Mouse (Mus musculus) ES-E14 (cell line): Measurements from ENCODE around the gene Prss57. TPM values are rescaled to one million over a fixed set of nuclear protein-coding genes. Genes with fewer than 3 reads are reported as not detected.

Experiments
- DNase-seq: peaks from one replicate; pipeline ENCODE4 v3.0.0-alpha.2; 2013; ENCODE audit warnings: low read depth, low spot score
- H3K27ac ChIP-seq: 2 replicates; pipeline ENCODE4 v1.5.1; 2012; ENCODE audit warnings: low read depth, mild to moderate bottlenecking, low read length, moderate library complexity, mixed read lengths; ENCODE audit not compliant: poor library complexity, insufficient read depth, severe bottlenecking
- H3K36me3 ChIP-seq: 2 replicates; pipeline ENCODE4 v1.6.1; 2012; ENCODE audit warnings: mild to moderate bottlenecking, low read length, moderate library complexity, mixed read lengths; ENCODE audit not compliant: control insufficient read depth, poor library complexity, insufficient read depth, severe bottlenecking
- H3K4me1 ChIP-seq, 2 experiments: fragments of 150-350 bp in 1 of 2; sonication (generic) in 1 of 2; 2 replicates each; pipeline ENCODE4 v1.6.1; 2012; ENCODE audit warnings: low read length in 2 of 2, mild to moderate bottlenecking in 1 of 2, mixed read lengths in 1 of 2; ENCODE audit not compliant: control insufficient read depth in 2 of 2, insufficient read depth in 2 of 2, poor library complexity in 1 of 2
- H3K4me3 ChIP-seq, 2 experiments: fragments of 150-350 bp in 1 of 2; sonication (generic) in 1 of 2; 2 replicates each; pipeline ENCODE4 v1.5.1; 2012; ENCODE audit warnings: low read length in 2 of 2, low read depth in 1 of 2, mild to moderate bottlenecking in 1 of 2, mixed read lengths in 1 of 2; ENCODE audit not compliant: insufficient read depth in 1 of 2, poor library complexity in 1 of 2, severe bottlenecking in 1 of 2
- H3K9ac ChIP-seq: 2 replicates; pipeline ENCODE4 v1.6.1; 2012; ENCODE audit warnings: low read depth, mild to moderate bottlenecking, low read length, mixed read lengths; ENCODE audit not compliant: poor library complexity, insufficient read depth, severe bottlenecking
- H3K9me3 ChIP-seq: fragments of 150-350 bp; sonication (generic); 2 replicates; pipeline ENCODE4 v1.6.1; 2012; ENCODE audit warnings: low read depth, mild to moderate bottlenecking, low read length; ENCODE audit not compliant: control insufficient read depth, insufficient read depth
- CHD2 ChIP-seq: IDR thresholded peaks from 2 replicates; pipeline ENCODE4 v1.6.1; 2014; ENCODE audit warnings: mild to moderate bottlenecking, low read depth, low read length, inconsistent platforms
- HCFC1 ChIP-seq: IDR thresholded peaks from 2 replicates; pipeline ENCODE4 v1.6.1; 2012; ENCODE audit warnings: low read length, inconsistent platforms, borderline replicate concordance; ENCODE audit not compliant: insufficient read depth
- MAFK ChIP-seq: IDR thresholded peaks from 2 replicates; pipeline ENCODE4 v1.6.1; 2014; ENCODE audit warnings: mild to moderate bottlenecking, low read depth, low read length, inconsistent platforms; ENCODE audit not compliant: insufficient read depth
- ZC3H11A ChIP-seq: IDR thresholded peaks from 2 replicates; pipeline ENCODE4 v1.6.1; 2012; ENCODE audit warnings: low read depth, mild to moderate bottlenecking, inconsistent platforms, low read length, borderline replicate concordance
- ZNF384 ChIP-seq: IDR thresholded peaks from 2 replicates; pipeline ENCODE4 v1.6.1; 2012; ENCODE audit warnings: low read depth, low read length, inconsistent platforms
- in situ Hi-C, 2 experiments: fragments of 600-800 bp; cut with MboI; formaldehyde crosslinking; loops; one replicate each; pipeline ENCODE4 v1.15.1; 2025; ENCODE audit warnings: low sequenced_read_pairs in 2 of 2, inconsistent platforms in 1 of 2; ENCODE audit not compliant: unreplicated experiment in 2 of 2
- total RNA-seq: library from RNA; depleted of rRNA; stranded (reverse); fragments of 300-350 nt; gene quantifications from 2 replicates; pipeline ENCODE4 v1.2.3, GENCODE M21; 2012

Gene Prss57
- total RNA-seq, 1 experiment = 0.27 TPM

DNA sequence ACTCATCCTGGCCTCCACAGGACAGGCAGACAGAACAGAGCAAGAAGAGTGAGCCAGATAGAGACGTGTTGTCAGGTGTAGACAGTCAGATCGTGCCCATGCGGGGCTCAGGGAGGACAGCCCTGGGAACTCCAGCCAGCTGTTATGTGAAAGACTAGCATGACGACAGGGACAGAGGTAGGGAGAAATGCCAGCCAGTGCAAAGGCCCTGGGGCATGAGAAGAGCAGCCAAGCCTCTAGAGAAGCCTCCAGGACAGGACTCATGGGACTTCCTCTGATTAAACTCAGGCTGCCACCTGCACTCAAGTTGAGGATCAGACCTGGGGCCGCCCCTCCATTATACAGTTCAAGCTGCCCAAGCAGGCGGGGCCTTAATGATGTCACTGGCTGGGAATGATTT lies 42.3 kb downstream of the Prss57 start:
- in situ Hi-C loops = no loop called here
- Histone ChIP-seq H3K4me3 (no peak overlapping the region), H3K27ac (no peak overlapping the region), H3K4me1 (peaks cover 0 to 3% of the 10 kb centered on the region in 2 experiments; a peak in 2 of 4 replicates), H3K9me3 (no peaks in the 10 kb centered on the region), H3K9ac (no peak overlapping the region), H3K36me3 (peaks cover 6% of the 10 kb centered on the region)
- TF ChIP-seq MAFK (no peak), HCFC1 (no peak), CHD2 (no peak), ZNF384 (no peak), ZC3H11A (no peak)
- DNase-seq = no peak

DNA sequence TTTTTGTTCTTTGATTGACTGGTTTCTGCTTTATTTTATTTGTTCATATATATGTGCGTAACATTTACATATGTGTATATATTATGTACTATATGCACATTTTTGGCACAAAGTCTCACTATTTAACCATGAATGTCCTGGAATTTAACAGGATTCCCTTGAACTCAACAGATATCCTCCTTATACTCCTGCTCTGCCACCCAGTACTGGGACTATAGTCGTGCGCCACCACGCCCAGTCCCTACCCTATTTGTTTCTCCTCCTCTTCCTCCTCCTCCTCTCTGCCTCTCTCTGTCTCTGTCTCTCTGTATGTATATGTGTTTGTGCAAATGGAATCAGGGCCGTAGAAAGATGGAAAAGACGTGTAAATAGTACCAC lies 44.0 kb downstream of the Prss57 start:
- H3K9ac ChIP-seq = no peak overlapping the region
- H3K36me3 ChIP-seq = peaks cover 17% of the 10 kb centered on the region
- peaks cover 0 to 3% of the 10 kb centered on the region in 2 experiments; a peak in 2 of 4 replicates for H3K4me1 ChIP-seq
- peak overlapping the region in 1 of 2 experiments; percentile 32; a peak in 1 of 4 replicates for H3K4me3 ChIP-seq
- DNase-seq = no peak
- H3K27ac ChIP-seq = no peak overlapping the region
- TF ChIP-seq HCFC1 (no peak), CHD2 (no peak), MAFK (no peak), ZC3H11A (no peak), ZNF384 (no peak)
- in situ Hi-C loops = no loop called here
- H3K9me3 ChIP-seq = no peaks in the 10 kb centered on the region

- H3K36me3 ChIP-seq = peaks cover 23% of the 10 kb centered on the region
- peaks cover 4% of the 10 kb centered on the region; the same call in 1 of the 2 replicates for H3K9me3 ChIP-seq
- H3K4me3 ChIP-seq = peak within 1 kb of the TSS; percentile 79 to 89
- in situ Hi-C loops = no loop called here
- TF ChIP-seq CHD2 (no peak), ZNF384 (peak; percentile 96), HCFC1 (peak; percentile 99), ZC3H11A (no peak), MAFK (no peak)
- H3K9ac ChIP-seq = peak within 1 kb of the TSS; percentile 91
- no peak within 1 kb of the TSS for H3K27ac ChIP-seq
- peak; percentile 95 for DNase-seq
- H3K4me1 ChIP-seq = peaks cover 0 to 3% of the 10 kb centered on the region in 2 experiments; a peak in 2 of 4 replicates
Measured at GRCm38 (mm10) chr10:79745898-79746773, 44.6 kb downstream of the Prss57 start, which contains the start of gene Polrmt. Gene Polrmt (minus strand): TSS chr10:79746581.

DNA sequence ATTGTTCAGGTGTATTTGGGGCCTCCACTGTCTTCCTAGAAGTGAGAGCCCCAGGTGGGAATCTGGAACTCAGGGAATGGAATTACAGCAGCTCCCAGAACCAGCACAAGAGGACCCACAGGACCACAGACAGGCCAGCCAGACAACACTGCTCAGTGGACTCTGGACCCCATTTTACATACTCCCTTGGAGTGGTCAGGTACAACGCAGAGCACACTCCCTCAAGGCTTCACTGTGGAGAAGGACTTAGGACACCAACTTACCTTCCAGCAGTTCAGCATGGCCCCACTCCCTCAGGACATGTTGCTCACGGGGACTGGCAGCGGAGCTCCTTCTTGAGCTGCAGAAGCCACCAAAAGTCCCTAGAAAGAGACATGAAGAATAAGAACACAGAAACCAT lies 45.4 kb downstream of the Prss57 start:
- no peak for DNase-seq
- in situ Hi-C loops = no loop called here
- Histone ChIP-seq H3K36me3 (peaks cover 30% of the 10 kb centered on the region), H3K27ac (no peak overlapping the region), H3K4me3 (peak overlapping the region; percentile 79 to 89; a peak in 3 of 4 replicates), H3K9ac (peak overlapping the region; percentile 17; the same call in 1 of the 2 replicates), H3K4me1 (peaks cover 0 to 3% of the 10 kb centered on the region in 2 experiments; a peak in 2 of 4 replicates), H3K9me3 (peaks cover 8% of the 10 kb centered on the region; the same call in 1 of the 2 replicates)
- TF ChIP-seq CHD2 (no peak), ZC3H11A (no peak), MAFK (no peak)
